Mouse (Mus musculus) layer of hippocampus, postnatal 14 days (tissue): Measurements from ENCODE around the gene Ano5. TPM values are rescaled to one million over a fixed set of nuclear protein-coding genes. Genes with fewer than 3 reads are reported as not detected.

Source experiments
- DNase-seq, 2 experiments: peaks; one replicate each; pipeline ENCODE4 v3.0.0; 2021 to 2022; ENCODE audit warnings: low spot score in 2 of 2, mixed read lengths in 1 of 2
- total RNA-seq, 2 experiments: library from RNA; stranded (reverse); gene quantifications; 2 replicates each; pipeline ENCODE4 v1.2.3; 2021

Gene Ano5
- total RNA-seq, 2 experiments from 2014 or later: 1.8 TPM

DNA sequence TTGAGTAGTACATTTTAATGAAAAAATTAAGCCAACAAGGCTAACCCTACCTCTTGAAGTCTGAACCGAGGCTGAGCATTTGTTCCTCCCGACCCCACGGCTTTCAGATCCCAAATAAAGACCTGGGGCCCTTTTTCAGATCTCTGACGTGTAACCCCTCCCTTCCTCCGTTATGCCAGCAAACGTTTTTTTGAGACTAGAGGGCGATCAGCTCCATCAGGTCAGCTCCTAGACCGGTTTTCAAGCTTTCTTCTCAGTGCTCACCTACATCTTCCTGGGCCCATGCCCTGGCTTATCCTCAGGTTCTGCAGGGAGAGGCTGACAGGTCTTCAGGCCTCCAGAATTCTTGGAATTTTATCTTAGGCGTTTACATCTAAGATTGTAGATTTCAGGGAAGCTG is 116.8 kb downstream of the Ano5 start:
- no peak for DNase-seq

GRCm38 (mm10) chr7:51628349-51628748 is 117.5 kb downstream of the Ano5 start:
- DNase-seq: no peak

GRCm38 (mm10) chr7:51629206-51629605 is 118.4 kb downstream of the Ano5 start:
- no peak for DNase-seq

- no peak for DNase-seq
Measured at GRCm38 (mm10) chr7:51631171-51631570, 120.3 kb downstream of the Ano5 start.

DNA sequence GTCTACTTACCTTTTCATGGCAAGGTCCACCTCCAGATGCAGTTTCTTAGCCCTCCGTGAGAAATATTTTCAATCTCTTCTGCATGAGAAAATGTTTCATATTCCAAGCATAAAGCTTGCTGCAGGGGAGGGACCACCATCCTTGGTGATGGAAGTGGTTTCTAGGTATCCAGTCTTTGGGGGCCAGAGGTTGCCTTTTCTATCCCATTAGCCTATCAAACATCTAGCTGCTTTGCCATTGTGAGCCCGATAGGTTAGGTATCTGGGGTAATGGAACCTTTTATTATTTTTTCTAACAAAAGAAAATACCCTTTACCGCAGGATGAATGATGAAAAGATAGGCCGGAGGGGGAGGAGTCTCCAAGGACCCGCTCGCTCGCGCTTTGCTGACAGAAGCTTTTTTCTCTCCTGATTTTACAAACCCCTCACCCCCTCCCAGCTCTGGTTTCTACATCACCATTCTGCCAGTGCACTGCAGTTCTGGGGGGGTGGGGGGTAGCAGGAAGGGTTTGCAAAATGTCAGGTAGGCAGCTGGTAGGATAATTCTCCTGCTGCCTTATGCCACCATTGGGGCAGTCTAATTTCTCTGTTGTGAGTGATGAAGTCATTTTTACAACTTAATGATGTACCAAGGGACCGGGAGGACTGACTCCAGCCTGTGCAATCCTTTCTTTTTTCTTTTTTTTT is 121.9 kb downstream of the Ano5 start:
- no peak for DNase-seq

DNA sequence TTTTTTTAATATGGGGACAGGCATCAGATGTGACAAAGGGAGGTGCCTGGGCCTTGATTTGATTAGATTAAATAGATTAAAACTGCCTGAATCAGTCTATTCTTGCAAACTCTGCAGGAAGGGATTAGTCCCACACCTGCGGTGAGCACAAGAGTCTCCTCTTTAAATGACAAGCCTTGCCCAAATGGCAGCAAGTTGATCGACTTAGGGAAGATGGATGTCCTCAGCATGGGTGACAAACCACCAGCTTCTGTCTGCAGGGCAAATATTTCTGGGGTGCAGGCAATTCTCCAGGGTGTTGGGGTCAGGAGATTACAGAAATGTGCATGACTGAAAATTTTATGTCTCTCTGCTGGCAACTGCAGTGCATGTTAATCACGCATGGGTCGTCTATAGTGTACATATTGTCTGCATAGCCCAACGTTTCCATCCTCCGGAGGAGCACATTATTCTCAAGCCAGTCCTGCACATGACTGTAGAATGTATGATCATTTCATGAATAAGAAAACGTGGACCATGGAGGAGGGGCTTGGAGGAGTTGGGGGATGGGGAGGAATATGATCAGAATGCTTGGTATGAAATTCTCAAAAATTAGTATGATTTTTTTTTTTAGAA is 122.5 kb downstream of the Ano5 start:
- no peak for DNase-seq

Other genes starting within 250 kb of the Ano5 start
- gene Slc17a6, start 111.0 kb downstream of the Ano5 start, total RNA-seq: 10 to 100 TPM; 21.3 to 31.2 TPM